Mouse (Mus musculus): ENCODE measurements around the gene Zkscan6.

Gene Zkscan6

DNA sequence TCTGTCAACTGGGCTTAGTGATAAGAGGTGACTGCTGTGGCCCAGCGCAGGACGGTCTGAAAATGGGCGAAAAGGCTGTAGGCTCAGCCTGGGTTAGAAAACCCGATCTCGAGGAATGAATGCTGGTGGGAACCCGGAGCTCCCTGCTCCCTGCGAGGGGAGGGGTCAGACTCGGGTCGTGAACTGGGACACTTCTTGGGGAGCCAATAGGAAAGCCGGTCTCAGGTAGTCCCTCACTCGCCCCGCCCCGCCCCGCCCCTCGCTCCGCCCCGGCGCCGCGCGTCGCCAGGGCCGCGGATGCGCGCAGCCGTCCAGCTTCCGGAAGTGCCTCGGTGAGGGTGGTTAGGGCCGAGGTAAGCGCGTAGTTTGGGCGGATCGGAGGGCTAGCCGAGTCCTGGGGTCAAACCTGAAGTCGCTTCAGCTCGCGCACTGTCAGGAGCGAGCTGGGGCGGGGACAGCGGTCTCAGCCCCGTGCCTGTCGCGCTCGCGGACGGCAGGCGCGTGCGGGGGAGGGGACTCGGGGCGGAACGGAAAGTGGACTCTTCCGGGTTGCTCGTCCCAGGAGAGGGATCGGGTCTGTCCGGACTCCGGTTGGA, at the start of gene Zkscan6:
Gene Zkscan6 (plus strand): TSS at position 267 of the 596 bp plus-strand sequence.
- peak; percentile 91 for DNase-seq (ENCODE audit: low read depth, low spot score)
- Histone ChIP-seq H3K27me3 (ENCODE audit: control insufficient read depth, insufficient read depth, low read length, poor library complexity, severe bottlenecking) (no peaks in the 10 kb centered on the region), H3K36me3 (ENCODE audit: control insufficient read depth, insufficient read depth, low read length, poor library complexity, severe bottlenecking) (no peaks in the 10 kb centered on the region)

DNA sequence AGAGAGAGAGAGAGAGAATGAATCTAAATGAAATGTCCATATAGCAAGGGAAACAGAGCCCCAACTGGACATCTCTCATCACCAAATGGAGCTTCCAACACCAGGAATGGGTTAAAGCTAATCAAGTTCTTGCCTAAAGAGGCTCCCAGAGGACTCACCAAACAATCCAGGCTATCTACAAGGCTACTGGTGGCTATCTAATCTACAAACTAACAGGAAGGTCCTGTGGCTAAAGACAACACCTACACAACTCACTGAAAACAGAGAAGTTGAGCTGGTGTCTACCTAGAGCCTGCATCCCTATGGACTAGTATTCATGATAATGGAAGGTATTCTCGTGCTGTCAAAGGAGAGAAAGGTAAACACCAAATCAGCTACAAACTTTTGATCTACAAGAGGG, 47.6 kb upstream of the Zkscan6 start:
- DNase-seq (ENCODE audit: low read depth, low spot score) = no peak
- H3K27me3 ChIP-seq (ENCODE audit: control insufficient read depth, insufficient read depth, low read length, poor library complexity, severe bottlenecking) = no peaks in the 10 kb centered on the region
- no peaks in the 10 kb centered on the region for H3K36me3 ChIP-seq (ENCODE audit: control insufficient read depth, insufficient read depth, low read length, poor library complexity, severe bottlenecking)

GRCm38 (mm10) chr11:65760912-65761311, 46.1 kb upstream of the Zkscan6 start:
- DNase-seq (ENCODE audit: low read depth, low spot score) = no peak
- Histone ChIP-seq H3K27me3 (ENCODE audit: control insufficient read depth, insufficient read depth, low read length, poor library complexity, severe bottlenecking) (no peaks in the 10 kb centered on the region), H3K36me3 (ENCODE audit: control insufficient read depth, insufficient read depth, low read length, poor library complexity, severe bottlenecking) (no peaks in the 10 kb centered on the region)

DNA sequence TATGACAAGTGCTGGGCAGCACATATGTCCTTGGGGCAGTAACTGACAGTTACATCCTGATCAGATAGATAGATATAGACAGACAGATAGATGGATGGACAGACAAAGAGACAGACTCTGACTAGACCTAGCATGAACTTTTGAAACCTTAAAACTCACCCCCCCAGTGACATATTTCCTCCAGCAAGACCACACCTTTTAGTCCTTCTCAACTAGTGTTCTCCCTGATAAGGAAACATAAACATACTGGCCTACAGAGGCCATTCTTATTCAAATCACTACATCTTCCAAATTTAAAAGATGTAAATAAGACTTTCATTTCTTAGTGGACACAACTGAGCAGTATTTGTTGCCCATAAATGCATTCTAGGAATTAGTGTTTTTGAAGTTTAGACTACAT, 38.5 kb upstream of the Zkscan6 start:
- Histone ChIP-seq H3K36me3 (ENCODE audit: control insufficient read depth, insufficient read depth, low read length, poor library complexity, severe bottlenecking) (no peaks in the 10 kb centered on the region), H3K27me3 (ENCODE audit: control insufficient read depth, insufficient read depth, low read length, poor library complexity, severe bottlenecking) (no peaks in the 10 kb centered on the region)
- DNase-seq (ENCODE audit: low read depth, low spot score) = no peak

DNA sequence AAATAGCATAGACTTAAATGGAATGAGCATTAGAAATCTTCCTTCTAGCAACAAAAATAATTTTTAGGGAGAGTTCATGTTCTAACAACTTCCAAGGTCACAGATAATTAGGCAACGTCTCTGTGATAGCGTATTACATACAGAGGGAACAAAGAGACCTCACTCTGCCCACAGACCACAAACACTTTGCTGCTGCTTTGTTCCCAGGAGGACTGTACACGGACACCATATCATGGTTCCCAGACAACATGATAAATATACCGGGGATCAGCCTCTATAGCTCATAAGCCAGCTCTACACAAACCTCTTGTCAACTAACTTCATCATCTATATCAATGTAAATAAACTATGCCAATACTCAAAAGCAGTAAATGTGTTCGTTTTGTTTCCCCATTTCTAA, 37.0 kb upstream of the Zkscan6 start:
- no peaks in the 10 kb centered on the region for H3K36me3 ChIP-seq (ENCODE audit: control insufficient read depth, insufficient read depth, low read length, poor library complexity, severe bottlenecking)
- no peaks in the 10 kb centered on the region for H3K27me3 ChIP-seq (ENCODE audit: control insufficient read depth, insufficient read depth, low read length, poor library complexity, severe bottlenecking)

DNA sequence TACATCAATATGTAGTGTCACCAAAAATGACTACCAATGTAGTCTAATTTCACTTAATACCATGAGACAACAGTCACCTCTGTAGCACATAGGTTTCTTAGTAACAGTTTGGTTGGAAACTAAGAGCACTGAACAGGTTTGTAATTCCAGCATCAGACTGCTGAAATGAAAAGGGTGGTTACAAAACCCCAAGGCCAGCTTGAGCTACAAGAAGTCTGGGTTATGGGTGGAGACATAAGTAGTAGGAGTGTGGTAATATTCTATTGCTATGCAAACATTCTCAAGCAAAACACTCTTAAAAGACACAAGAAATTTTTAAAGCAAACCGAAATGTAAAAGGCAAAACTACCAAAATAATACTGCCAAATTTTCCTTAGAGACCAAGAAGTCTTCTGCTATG, 35.4 kb upstream of the Zkscan6 start:
- DNase-seq (ENCODE audit: low read depth, low spot score) = no peak
- Histone ChIP-seq H3K36me3 (ENCODE audit: control insufficient read depth, insufficient read depth, low read length, poor library complexity, severe bottlenecking) (no peaks in the 10 kb centered on the region), H3K27me3 (ENCODE audit: control insufficient read depth, insufficient read depth, low read length, poor library complexity, severe bottlenecking) (no peaks in the 10 kb centered on the region)

More for the DNA sequence above, 37.0 kb upstream of the Zkscan6 start:
- no peak for DNase-seq (ENCODE audit: low read depth, low spot score)

- no peaks in the 10 kb centered on the region for H3K27me3 ChIP-seq (ENCODE audit: control insufficient read depth, insufficient read depth, low read length, poor library complexity, severe bottlenecking)
- no peak for DNase-seq (ENCODE audit: low read depth, low spot score)
- H3K36me3 ChIP-seq (ENCODE audit: control insufficient read depth, insufficient read depth, low read length, poor library complexity, severe bottlenecking) = no peaks in the 10 kb centered on the region
These were observed 33.4 kb upstream of the Zkscan6 start for GRCm38 (mm10) chr11:65773535-65773934.

GRCm38 (mm10) chr11:65773946-65774656, 32.9 kb upstream of the Zkscan6 start:
- Histone ChIP-seq H3K36me3 (ENCODE audit: control insufficient read depth, insufficient read depth, low read length, poor library complexity, severe bottlenecking) (no peaks in the 10 kb centered on the region), H3K27me3 (ENCODE audit: control insufficient read depth, insufficient read depth, low read length, poor library complexity, severe bottlenecking) (no peaks in the 10 kb centered on the region)
- DNase-seq (ENCODE audit: low read depth, low spot score) = no peak

GRCm38 (mm10) chr11:65776906-65777611, 29.9 kb upstream of the Zkscan6 start:
- no peaks in the 10 kb centered on the region for H3K27me3 ChIP-seq (ENCODE audit: control insufficient read depth, insufficient read depth, low read length, poor library complexity, severe bottlenecking)
- 0 out of 2 replicates have a peak, but pooled peaks cover 2% of the 10 kb centered on the region for H3K36me3 ChIP-seq (ENCODE audit: control insufficient read depth, insufficient read depth, low read length, poor library complexity, severe bottlenecking)
- DNase-seq (ENCODE audit: low read depth, low spot score) = no peak

DNA sequence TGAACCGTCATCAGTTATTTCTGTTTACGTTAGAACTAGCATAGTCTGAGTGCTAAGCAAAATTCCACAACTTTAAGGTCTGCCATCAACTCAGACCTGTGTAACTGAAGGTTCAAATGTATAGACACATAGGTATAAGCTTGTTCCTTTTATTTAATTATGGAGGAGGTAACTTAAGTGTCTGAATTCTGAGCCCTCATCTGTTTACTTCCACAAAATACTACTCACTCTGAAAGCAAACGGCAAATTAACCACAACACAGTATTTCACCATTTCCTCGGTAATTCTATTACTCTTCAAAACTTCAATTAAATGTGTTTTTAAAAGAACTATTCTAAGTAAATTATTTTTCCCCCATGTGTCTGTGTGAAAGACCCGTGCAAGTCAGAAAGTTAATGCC, 29.2 kb upstream of the Zkscan6 start:
- 0 out of 2 replicates have a peak, but pooled peaks cover 2% of the 10 kb centered on the region for H3K36me3 ChIP-seq (ENCODE audit: control insufficient read depth, insufficient read depth, low read length, poor library complexity, severe bottlenecking)
- H3K27me3 ChIP-seq (ENCODE audit: control insufficient read depth, insufficient read depth, low read length, poor library complexity, severe bottlenecking) = no peaks in the 10 kb centered on the region
- no peak for DNase-seq (ENCODE audit: low read depth, low spot score)

DNA sequence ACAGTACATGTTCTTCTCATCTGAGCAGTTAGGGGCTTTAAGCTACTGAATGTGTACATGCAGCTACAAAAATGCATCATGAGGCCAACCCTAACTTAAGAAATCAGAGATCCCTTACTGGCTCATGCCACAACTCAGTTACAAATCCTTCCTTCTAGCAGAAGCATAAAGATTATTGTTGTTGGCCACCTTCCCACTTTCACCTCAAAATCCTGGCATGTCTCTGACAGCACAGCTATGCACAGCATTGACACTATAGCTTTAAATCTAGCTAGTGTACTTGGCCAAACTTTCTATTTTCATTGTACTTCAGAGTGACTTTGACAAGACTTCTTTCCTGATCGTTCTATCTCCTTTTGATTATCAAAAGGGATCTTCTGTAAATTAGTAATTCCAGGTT, 27.9 kb upstream of the Zkscan6 start:
- 0 out of 2 replicates have a peak, but pooled peaks cover 2% of the 10 kb centered on the region for H3K36me3 ChIP-seq (ENCODE audit: control insufficient read depth, insufficient read depth, low read length, poor library complexity, severe bottlenecking)
- no peak for DNase-seq (ENCODE audit: low read depth, low spot score)

DNA sequence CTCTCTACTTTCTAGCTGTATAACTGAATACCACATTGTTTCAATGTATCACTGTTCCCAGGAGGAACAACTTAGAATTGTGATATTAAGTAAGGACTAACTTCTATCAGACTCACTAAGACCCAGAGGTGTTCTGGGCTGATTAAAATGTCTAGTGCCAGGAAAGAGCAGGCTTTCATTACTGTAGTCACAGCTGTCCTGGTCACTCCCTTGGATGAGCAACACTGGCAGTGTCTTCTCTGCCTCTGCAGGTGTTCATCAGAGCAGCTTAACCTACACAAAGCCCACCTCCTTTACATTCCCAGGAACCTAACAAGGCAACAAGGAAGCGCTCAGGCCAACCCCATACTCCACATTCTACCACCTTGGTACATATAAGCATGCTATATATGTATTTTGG, 27.4 kb upstream of the Zkscan6 start:
- Histone ChIP-seq H3K36me3 (ENCODE audit: control insufficient read depth, insufficient read depth, low read length, poor library complexity, severe bottlenecking) (0 out of 2 replicates have a peak, but pooled peaks cover 2% of the 10 kb centered on the region), H3K27me3 (ENCODE audit: control insufficient read depth, insufficient read depth, low read length, poor library complexity, severe bottlenecking) (no peaks in the 10 kb centered on the region)
- no peak for DNase-seq (ENCODE audit: low read depth, low spot score)

More for the DNA sequence above, 27.9 kb upstream of the Zkscan6 start:
- H3K27me3 ChIP-seq (ENCODE audit: control insufficient read depth, insufficient read depth, low read length, poor library complexity, severe bottlenecking) = no peaks in the 10 kb centered on the region

- no peak for DNase-seq (ENCODE audit: low read depth, low spot score)
- 0 out of 2 replicates have a peak, but pooled peaks cover 2% of the 10 kb centered on the region for H3K36me3 ChIP-seq (ENCODE audit: control insufficient read depth, insufficient read depth, low read length, poor library complexity, severe bottlenecking)
- H3K27me3 ChIP-seq (ENCODE audit: control insufficient read depth, insufficient read depth, low read length, poor library complexity, severe bottlenecking) = no peaks in the 10 kb centered on the region
These were observed 25.4 kb upstream of the Zkscan6 start for GRCm38 (mm10) chr11:65781596-65781995.

DNA sequence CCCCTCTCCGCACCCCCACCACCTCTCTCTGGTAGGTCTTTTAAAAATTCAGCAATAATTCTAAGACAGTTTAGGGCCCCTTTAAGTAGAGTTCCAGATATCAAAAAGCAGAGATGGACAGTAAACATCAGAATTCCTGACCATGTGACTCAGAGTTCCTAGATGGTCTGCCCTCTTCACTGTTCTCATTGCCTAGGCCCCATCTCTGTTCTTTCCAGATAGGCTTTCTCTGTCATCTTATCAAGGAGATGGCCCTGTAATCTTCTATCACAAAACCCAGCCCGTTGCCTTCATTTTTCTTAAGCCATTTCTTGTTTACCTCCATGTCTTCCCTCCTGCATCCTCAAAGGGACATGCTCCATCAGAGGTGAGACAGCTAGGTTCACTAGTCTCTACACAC, 20.8 kb upstream of the Zkscan6 start:
- Histone ChIP-seq H3K27me3 (ENCODE audit: control insufficient read depth, insufficient read depth, low read length, poor library complexity, severe bottlenecking) (no peaks in the 10 kb centered on the region), H3K36me3 (ENCODE audit: control insufficient read depth, insufficient read depth, low read length, poor library complexity, severe bottlenecking) (no peaks in the 10 kb centered on the region)
- no peak for DNase-seq (ENCODE audit: low read depth, low spot score)

Data from splenic B cell, adult 2 months (primary cell).